Mouse (Mus musculus) frontal cortex, postnatal 25 days (tissue): ENCODE results near the gene Cenpq.

ENCODE experiments used
- DNase-seq, 2 experiments: peaks; one replicate each; pipeline ENCODE4 v3.0.0; 2022; ENCODE audit warnings: low spot score in 2 of 2

The Cenpq gene

DNA sequence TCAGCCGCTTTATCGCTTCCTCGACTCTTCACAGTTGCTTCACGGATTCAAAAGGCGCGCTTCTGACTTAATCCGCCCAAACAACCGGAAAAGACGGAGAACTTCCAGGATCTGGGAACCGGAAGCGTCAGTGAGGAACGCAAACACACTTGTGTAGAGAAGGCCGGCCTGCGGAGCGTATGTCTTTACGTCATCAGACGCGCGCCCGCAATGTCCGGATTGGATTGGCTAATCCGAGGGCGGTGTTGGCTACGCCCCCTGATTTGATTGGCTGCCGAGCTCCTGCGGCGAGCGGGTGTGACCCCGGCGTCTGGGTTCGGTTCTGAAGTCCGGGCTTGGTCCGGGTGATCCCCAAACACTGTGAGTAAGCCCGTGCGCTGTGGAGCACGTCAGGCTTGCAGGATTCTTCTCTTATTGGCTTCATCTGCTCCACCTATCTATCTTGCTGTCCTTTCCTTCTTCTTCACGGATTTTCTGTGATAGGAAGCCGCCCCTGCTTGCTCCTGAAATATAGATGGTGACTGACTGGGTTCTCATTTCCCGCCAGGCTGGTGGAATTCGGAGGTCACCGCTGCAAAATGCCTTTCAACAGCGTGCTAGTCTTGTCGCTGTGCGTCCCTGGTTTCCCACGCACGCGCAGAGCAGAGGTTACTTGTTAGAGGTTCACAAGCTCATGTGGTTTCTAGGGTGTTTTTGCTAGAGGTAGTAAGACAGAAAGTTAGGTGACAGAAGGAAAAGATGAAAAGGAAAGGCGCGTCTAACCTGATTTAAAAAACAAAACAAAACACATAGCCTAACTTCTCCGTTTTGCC, at the start of gene Cenpq, which contains the start of gene Mut:
TSS of gene Cenpq (minus strand) at position 628 of the 812 bp plus-strand sequence.
TSS of gene Mut (plus strand) at position 266 of the 812 bp plus-strand sequence.
- DNase-seq = peak; percentile 99

DNA sequence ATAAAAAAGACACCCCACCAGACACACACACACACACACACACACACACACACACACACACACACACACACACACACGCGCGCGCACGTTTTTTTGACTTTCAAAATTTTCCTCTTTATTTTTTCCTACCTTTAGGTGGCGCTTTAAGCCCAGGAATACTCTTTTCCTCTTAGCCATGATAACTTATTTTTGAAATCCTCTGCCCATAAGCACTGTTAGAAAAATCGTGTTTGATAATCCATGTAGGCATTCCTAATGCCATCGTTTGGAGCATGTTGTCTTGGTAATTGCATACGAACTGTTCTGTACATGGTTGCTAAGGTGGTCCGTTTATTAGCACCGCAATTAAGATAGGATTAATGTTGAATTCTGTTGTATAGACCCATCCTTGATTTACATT, 43.1 kb upstream of the Cenpq start:
- DNase-seq = no peak

DNA sequence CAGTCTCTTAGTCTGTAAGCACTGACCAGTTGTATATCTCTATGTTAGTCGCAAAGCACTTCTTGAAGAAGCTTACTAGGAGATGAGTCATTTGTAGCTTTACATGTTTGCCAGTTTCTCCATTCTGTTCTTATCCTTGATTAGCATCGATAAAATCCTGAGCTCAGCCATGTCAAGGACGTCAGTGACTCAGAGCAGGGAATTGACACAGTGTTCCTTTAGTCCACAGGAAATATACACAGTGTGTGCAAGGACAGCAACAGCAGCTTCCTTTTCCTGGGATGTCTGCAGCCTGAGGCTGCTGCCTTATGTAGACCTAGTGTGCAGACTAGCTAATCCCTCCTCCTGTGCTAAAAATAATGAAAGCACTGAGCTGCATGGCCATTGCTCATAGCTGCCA, 13.7 kb upstream of the Cenpq start:
- DNase-seq = no peak

DNA sequence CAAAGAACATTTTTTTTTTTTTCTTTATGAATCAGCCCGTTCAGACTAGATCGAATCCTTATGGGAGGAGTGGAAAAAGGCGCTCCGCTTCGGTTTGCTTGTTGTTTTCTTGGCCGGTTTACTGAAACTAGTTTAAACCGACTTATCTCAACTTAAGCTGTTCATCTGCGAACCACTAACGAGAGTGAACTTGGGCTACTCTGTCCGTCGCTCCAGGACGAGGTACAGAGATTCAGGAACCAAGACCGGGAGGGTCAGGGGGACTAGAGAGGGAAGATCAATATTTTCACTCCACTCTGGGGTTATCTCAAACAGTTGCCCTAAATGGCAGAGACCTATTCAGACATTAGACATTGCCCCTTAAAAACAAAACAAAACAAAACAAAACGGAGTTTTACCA, 862 bp downstream of the Cenpq start:
- DNase-seq = no peak

DNA sequence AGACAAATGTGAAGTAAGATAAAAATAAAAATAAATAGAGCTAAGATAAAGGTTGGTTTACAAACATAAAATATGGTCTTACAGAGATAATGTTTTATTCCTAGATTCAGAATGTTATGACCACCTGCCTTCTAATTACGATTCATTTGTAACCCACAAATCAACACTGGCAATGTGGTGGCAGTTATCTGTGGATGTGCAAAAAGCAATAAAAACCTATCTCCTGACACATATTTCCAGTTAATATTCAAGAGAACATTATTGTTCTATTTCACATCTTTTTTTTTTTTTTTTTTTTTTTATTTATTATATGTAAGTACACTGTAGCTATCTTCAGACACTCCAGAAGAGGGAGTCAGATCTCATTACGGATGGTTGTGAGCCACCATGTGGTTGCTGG, 19.3 kb downstream of the Cenpq start:
- DNase-seq = no peak

DNA sequence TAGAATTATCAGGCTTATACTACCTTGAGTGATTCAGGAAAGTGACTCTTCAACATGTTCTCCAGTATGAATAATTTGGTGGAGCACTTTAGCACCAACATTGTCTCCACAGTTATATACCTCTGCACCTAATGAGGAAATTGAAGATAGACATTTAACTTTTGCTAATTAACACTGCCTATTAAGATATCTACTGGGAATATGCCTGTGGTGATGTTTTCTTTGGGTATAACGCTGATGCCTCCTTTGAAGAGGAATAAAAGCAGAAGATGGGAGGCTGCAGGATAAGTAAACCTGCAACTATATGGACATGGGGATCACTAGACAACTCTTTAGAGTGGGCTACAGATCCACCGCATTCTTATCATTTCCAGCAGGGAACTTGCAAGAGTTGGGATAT, 20.6 kb downstream of the Cenpq start, which contains the start of gene Glyatl3:
TSS of gene Glyatl3 (minus strand) at position 101 of the 400 bp plus-strand sequence.
- DNase-seq = no peak

DNA sequence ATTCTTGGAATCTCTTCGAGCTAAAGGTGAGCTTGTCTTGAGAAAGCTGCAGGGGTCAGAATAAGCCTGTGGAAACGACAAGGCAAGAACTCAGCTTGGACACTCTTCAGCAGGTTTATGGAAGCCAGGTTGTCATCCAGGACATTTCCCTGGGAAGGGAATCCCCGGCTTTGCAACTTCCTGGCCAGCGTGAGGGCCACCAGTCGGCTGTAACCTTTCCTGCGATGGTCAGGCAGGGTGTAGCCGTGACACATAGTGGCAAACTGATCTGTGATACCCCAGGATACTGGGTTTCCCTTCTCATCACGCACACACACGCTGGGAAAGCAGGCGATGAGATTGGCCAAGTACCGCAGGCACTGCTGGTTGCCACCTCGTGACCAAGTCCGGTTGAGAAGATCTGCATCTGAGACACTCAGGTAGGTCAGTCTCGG, 30.1 kb downstream of the Cenpq start:
- no peak for DNase-seq

DNA sequence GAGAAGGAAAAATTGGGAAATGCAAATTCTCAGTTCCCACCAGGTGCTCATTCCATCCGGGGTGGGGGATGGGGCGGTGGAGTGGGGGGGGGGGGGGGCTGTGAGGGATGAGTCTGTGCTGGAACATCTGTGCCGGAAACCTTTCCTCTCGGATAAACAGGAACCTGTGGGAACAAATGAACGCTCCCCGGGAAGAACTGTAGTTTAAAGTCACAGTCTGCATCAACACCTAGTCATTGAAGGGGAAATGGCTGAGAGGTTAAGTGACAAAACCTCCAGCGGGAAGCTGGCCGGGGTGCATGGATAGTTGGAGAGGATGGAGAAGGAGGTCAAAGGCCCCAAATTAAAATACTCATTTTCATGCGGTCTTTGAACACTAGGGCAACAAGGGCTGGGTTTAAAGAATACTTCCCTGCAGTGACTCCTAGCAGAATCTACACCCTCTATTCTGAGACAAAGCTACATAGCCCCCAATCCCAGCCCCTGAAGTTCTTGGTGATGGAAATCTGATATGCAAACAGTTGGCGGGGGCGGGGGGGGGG, 30.7 kb downstream of the Cenpq start:
- DNase-seq = no peak

DNA sequence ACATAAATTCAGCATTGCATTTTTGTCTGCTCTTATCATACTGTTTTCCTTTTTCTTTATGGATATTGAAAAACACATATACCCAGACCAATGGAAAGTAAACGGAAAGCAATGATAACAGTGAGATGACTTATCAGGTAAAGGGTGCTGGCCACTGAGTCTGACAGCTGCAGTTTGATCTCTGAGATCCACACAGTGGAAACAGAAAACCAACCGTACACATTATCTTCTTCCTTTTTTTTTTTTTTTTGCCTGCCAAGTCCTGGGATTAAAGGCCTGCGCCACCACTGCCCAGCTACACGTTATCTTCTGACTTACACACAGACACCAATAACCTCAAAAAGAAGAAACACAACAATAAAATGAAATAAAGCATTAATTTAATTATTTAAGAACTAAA, 31.5 kb downstream of the Cenpq start:
- no peak for DNase-seq

DNA sequence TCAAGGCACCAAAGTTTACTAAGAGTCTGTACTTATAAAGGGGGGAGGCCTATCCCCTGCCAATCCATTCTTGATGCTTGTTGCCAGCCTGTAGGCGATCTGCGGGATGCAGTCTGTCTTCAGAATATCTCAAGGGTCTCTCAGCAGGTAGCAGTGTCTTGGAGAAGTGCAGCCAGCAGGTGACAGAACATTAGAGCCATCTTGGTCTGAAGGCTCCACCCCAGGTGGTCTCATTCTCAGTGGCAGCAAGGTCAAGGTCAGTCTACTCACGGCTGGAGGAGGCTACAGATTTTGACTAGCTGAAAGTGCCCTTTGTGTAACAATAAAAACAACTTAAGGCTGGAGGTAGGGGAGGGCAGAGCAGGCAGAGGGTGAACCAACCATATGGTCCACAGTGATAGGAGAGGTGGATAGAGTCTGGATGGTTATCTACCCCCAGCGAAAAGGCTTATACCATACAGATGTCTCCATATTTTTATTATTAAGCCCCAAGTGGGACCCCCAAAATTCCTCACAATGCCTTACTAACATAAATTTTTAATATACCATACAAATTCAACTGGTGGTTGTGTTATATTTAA, 35.0 kb downstream of the Cenpq start:
- DNase-seq = no peak

DNA sequence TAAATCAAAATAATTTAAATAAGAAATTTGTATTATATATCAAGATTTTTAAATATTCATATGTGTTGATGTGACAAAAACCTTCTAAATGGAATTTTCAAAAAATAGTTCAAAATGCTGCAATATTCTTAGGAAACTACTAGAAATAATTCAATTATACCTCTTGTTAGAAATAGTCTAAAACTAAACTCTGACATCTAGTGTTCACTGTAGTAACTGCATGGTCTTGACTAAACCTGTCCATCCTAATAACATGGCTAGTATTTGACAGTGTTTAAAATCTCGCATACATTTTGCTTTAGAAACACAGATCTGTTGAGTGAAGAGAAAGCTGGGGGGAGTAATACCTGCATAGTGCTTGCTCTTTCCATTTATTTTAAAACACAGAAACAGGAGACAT, 38.0 kb downstream of the Cenpq start:
- no peak for DNase-seq

DNA sequence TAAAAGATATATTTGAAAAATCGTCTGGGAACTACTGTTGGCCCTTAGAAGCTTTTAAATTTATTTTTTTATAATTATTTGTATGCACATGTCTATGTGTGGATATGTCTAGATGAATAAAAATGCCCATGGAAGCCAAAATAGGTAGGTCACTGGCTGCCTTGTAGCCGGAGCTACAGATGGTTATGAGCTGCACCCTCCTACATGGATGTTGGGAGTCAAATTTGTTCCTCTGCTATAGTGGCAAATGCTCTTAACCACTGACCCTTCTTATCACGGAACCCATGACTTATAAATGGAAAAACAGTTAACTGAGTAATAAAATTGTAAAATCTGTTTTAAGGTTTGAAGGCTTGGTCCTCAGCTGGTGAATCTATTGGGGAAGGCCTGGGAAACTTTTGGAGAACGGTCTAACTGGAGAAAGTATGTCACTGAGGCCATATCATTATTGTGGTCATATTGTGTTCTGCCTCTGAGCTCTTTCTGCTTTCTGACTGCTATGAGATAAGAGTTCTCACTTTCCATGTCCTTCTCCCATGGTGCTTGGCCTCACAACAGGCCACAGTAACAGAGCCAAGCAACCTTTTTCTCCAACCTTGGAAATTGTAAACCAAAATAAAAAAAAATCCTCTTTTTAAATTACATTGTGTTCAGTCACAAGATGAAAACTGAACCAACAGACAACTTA, 46.9 kb downstream of the Cenpq start:
- no peak for DNase-seq

DNA sequence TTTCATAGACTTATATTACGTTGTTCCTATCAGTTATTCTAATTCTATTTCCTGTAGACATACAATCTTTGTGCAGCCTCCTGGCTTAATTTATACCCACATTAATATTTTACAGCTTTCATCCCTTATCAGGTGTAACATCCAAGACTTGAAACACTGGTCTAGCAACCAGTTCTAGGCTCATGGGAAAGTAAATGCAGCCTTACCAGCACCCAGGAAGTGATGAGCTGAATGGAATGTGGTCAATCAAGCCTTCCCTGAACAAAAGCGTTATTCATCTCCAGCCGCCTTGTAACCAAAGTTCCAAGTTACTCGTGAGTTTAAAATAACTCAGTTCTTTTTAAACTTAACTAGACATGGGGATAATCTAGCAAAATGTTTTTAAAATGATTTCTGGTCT, 49.7 kb downstream of the Cenpq start:
- no peak for DNase-seq

DNA sequence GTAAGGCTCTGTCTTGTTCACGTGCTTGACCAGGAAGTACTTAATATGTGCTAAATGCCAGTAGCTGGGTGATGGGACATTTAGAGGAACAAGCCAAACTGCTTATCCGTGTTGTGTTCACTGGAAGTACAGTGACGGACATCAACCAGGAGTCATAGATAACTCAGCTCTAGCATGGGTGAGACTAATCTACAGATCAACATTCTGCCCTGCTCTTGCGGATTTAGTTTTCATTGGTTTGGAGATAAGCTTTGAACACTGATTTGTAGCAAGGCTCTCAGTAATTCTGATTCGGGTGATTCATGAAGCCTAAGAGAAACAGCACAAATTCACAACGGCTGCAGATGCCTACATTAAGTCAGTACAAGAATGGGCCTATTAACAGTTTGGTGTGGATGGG, 52.7 kb downstream of the Cenpq start:
- no peak for DNase-seq

DNA sequence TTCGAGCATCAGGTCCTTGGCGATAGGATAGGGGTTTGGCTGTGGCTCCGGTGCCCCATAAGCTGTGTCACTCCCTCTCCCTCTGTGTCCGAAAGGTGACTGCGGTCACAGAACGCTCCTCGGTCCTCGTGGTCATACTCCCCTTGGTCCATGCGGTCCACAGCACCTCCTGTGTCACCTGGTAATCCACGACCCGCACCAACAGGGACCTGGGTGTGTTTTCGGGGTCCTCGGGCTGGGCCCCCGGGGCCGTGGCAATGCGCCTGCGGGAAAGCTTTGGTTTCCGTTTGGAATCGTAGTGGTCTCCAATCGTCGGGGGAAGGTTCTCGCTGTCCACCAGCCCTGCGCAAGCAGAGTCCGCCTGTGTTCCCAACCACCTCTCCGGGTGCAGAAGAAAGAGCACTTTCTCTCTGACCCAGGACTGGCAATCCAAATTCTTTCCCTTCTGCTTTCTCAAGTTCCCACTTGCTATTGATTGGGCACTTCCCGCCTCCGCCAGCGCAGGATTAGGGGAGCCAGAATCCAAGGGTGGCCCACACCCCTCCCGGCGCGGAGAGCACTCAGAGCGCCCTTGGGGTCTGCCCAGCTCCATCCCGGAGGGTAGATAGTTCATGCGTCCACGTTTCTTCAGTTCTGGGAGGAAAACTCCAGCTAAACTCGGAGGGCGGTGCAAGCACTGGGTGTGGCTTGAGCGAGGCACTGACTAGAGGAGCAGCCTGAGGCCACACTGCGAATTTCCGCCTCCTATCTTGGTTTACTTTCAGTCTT, 54.7 kb downstream of the Cenpq start, which contains the start of gene 9130008F23Rik:
TSS of gene 9130008F23Rik (minus strand) at position 636 of the 768 bp plus-strand sequence.
- DNase-seq = no peak

DNA sequence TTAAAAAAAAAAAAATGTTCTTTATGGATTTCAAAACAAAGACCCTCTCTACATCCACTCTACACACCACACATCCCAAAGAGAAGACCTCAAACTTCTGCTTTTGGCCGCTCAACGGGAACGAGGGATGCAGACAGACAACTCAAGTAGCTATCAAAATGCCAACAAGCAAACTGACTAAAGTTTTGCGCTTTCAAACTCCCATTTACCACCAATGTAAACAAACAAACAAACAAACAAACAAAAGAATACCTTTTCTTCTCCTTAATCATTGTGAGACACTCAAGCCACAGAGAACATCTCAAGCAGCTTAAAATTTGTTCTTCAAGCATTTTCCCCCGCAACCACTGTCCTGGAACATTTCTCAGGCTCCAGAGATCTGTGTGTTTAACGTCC, 55.3 kb downstream of the Cenpq start:
- DNase-seq = no peak

DNA sequence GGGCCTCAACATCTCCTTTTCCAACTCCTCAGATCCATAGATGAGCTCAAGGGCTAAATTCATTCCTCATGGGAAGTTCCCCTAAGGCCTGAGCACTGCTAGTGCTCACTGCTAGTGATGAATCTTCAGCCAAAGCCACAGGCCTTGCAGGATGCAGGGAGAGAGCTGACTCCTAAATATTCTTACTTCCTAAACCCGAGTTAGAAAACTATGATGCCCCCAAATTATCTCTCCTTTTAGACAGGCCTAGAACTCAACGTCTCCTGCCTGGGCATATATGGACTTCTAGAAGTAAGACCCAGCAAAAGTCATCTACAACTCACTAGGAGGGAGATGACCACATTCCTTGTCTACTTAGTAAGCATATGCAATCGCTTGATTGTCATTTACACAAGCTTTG, 57.1 kb downstream of the Cenpq start:
- DNase-seq = no peak

DNA sequence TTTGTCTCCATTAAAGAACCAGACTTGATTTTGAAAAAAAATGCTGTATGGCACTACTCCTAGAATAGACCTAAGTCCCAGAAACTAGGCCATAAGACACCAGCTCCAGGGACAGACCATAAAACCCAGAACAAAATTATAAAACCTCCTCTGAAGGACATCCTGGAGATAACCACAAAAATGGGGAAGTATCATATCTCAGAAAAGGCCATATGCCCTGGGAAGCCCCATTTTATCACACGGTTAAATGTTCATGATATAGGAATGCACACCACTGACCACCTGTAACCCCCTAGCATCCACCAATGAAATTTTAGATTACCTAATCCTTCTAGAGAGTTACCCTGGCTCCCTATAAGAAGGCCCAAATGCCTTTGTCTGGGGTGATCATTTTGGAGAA, 59.3 kb downstream of the Cenpq start:
- DNase-seq = no peak

DNA sequence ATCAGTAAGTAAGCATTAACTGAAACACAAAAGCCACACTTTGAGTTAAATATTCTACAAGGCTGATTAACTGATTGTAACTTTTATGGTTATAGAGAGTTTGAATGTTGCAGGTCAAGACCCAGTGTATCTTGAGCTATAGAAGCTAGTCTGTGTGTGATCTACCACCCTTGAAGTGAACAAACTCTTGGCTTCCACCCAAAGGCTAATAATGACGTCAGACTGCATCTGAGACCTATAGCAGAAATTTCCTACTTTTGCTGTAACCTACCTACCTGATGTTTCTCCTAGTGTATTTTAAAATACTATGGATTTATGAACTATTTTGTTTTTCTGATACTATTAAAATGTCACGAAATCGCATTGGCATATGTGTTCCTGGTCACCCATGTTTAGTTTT, 60.1 kb downstream of the Cenpq start:
- DNase-seq = no peak

DNA sequence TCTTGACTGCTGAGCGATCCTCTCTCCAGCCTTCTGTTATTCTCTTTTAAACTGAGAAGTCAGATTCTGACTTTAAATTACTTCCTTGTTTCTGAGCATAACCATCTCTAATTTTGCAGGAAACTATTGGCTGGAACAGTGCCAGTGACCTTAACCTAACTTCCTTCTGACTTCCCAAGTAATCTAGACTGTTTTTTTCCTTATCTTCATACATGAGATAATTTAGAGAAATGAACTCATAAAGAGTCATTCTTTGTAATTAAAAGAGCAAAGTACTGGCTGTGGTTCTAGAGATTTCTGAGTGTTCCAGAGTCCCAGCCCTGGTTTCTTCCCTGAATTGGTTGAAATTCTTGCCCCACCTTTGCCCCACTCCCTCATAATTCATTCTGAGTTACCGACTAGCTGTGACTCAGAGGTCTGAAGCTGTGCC, 61.2 kb downstream of the Cenpq start:
- no peak for DNase-seq
